Mouse (Mus musculus) embryo, embryonic 10.5 days (tissue): Measurements from ENCODE around the gene Adcy1.

Source experiments
- DNase-seq: peaks from one replicate; pipeline ENCODE4 v3.0.0-alpha.2; 2015; ENCODE audit warnings: low spot score

The Adcy1 gene

DNA sequence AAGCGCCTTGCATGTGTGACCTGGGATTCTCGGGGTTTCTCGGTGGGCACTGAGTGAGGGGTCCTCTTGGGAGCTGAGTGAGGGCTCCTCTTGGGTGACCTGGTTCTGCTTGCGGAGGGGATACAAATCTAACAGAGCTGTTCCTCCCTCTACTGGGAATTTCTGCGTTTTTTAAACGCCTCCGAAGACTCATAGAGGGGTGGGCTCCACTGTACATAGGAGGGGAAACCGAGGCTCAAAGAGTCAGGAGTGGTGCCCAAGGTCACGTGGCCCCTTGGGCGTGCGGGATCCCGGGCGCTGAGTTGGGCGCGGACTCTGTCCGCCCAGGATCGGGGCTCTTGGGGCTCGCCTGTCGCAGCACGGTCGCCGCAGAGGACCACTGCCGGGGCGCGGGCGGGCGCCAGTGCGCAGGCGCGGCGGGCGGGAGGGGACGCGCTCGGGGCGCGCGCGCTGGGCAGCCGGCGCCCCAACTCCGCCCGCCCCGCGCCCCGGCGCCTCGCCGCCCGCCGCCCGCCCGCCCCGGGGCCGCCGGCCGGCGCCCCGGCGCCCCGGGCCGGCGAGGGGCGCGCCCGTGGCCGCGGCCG lies at the start of gene Adcy1:
TSS of gene Adcy1 (plus strand) at position 489 of the 584 bp plus-strand sequence.
- DNase-seq = peak; percentile 61

DNA sequence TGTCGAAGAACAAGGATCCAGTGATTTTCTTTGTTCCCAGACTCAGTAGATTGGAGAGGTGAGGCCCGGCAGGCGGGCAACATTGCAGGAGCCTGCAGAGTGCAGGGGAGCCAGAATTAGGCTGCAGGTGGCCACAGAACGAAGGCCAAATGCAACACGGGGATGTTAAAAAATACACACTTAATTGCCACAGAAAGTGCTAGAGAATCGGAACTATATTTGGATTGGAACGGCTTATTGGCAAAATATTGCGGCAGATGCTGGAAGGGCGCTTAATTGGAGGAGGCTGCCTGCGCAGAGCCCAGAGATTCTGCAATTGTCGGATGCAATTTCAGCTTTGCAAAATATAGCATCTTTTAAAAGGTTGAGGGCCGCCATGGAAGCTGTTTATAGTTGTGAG lies 46.4 kb upstream of the Adcy1 start:
- no peak for DNase-seq

DNA sequence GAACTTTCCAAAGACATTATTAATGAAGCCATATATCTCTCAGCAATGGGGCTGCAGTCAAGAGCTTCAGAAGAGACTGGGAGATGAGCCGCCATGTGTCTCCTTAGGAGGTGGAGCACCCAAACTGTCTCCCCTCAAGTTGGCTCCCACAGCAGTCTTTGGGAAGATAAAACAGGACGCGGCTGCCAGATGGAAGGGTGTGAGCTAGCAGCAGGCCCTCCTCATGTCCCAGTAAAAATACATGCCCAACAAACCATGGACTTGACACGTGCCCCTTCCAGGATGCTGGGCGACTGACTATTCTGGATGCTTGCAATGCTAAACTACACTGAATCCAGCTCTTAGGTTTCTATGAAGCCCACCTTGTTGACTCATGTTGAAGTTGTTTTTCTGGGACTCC lies 45.2 kb upstream of the Adcy1 start:
- no peak for DNase-seq

DNA sequence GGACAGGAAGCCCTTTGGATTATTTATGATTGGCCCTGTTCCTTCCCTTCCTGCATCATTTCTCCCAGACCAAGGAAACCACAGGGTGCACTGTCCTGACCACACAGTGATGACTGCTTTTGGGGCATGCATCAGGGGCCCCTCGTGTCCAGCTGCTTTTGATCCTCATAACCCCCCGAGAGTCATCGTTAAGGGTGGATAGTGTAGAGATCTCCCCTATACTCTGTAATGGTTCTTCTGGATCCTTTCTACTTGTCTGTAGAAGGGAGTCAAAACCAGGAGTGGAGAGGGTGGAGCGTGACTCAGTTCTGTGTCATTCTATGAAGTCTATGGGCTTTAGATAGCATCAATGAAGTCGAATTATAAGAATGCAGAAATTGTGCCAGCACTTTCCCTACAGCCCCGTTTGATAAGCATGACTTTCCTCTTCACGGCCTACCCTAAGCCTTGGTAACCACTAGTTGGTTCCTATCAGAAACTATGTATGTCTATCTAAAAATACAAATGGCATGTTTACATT lies 44.2 kb upstream of the Adcy1 start:
- DNase-seq = no peak

DNA sequence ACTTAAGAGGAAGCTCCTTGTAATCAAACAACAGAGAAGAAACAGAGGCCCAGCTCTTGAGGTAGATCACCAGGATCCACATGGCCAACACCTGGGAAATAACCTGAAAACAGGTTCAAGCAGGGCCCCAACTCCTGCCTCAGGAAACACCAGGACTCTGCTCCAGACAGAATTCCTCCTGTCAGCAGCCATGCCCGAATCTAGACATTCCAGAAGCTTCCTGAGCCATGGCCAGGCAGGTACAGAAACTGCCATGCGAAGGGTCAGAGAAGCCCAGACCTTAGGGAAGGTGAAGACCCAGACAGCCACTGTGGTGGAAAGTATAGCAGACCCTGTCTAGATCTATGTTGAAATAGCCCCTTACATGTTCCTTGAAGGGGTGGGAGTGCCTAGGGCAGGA lies 30.2 kb upstream of the Adcy1 start:
- no peak for DNase-seq

DNA sequence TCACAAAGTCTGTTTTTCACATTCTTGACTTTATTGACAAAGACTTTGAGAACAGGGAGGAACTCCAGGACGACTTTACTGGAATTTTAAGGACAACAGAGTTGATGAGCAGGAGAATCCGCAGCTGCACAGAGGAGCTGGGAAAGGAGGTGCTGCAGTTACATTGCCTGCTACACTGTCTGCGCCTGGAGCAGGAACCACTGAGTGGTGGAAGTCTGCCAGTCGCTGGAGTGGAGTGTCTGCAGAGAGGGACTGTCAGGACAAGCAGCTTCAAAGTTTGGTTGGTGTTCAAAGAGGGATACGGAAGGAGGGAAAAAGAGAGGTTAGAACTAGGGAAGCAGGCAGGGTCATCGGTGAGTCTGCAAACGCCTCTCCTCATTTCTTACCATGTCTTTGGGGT lies 23.6 kb upstream of the Adcy1 start:
- no peak for DNase-seq

DNA sequence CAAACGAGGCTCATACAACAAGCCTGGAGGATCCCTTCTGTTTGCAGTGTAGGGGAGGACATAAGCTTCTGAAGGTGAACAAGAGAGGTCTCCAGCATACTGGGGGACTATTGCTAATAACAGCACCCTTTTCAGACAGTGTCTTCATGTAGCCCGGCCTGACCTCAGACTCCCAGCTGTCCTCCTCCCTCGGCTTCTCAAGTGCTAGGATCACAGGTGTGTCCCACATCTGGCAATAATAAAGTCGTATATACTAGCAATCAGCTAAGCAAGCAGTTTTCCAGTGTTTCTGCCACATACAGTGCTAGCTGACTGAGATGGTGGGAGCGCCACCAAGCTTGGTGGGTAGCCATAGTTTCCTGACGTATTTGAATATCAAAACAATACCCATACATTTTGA lies 22.5 kb upstream of the Adcy1 start:
- no peak for DNase-seq

DNA sequence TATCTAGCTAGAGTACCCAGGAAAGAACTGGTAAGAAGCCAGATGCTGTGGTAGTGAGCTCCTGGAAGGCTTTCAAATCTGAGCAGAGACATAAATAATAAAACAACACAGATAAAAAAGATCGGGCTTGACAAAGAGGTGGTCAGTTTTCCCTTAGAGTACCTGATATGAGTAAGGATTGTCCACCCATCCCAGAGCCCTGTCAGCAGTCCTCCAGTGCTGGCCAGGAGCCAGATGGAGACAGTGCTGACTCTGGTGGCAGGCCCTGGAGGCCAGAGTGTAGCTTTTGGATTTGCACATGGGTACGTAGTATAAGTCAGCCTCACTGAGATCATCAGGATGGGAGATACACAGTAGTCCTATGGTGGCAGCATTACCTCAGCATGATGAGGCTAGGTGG lies 16.1 kb upstream of the Adcy1 start:
- no peak for DNase-seq

DNA sequence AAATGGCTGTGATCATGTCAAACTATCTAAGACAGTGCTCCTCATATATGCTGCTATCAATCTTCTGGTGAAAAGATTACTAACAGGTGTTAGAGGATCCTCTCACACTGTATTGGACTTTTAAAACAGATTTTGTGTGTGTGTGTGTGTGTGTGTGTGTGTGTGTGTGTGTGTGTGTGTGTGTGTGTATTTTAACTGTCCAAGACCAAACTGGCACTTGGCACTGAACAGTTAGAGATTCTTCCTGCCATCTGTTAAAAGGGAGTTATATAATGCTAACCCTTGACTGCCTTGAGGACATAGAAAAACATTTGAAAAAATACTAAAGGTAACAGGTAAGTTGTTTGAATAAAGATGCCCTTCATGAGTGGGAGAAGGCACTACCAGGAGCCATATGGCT lies 15.7 kb upstream of the Adcy1 start:
- no peak for DNase-seq

DNA sequence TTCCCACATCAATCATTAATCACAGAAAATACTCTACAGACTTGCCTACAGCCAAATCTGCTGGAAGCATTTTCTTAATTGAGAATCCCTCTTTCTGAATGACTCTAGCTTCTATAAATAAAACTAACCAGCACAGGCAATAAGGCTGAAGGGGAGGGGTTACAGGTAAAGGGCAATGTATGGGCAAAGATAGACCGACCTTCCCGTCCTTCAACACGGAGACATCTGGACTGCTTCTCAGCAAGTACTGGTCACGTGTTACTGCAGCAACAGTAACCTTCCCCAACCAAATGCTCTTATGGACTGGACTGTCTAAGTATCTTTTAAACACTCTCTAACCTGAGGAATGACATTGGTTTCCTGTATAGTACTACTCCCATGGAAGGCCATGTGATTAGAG lies 9.6 kb upstream of the Adcy1 start:
- DNase-seq = no peak

DNA sequence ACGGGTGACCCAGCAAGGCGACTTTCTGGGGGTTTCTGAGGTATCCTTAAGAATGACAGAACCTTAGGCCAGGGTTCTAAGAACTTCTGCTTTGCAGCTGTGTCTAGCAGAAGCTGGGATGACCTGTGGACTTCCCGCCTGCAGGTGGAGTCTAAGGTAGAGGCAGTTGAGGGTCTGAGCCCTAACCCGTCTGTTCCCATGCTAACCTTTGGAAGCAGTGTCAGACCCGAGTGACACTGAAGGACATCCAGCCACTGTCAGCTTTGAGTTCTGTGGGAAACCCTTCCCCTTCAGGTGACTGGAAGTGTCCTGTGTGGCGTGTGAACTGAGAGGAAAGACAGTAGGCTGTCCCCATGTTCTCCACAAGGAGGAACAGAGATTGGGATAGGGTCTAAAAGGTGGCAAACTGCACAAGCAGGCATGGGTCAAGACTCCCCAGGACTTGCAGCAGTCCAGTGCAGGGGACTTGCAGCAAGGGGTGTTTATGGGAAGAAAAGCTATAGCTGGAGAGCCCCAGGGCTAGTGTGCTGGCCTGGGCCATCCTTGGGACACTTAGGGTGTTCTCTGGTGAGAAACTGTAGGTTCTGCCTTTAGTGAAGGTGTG lies 8.5 kb upstream of the Adcy1 start:
- DNase-seq = no peak

DNA sequence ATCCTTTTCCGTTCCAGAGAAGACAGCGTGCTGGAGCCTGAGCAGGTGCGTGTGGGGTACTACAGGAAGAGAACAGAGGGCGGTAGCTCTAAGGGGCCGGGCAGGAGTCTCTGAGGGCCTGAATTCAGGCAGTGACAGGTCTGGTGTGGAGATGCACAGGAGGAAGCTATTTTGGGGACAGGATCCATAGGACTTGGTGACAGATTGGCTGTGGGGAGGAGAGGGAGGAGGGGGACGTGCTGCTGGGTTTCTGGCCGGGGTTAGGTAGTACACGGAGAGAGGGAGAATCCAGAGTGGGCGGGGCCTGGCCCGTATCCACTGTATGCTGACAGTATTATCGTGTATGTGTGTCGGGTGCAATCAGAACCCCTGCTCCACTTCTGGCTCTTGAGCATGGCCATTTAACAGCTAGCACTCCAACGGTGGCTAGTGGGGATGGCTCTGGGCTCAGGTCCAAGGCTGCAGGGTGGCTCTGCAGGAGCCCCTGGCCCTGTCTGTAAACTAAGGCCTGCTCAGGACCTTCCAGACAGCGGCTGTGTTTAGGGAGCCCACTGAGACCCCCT lies 7.8 kb upstream of the Adcy1 start:
- DNase-seq = no peak

DNA sequence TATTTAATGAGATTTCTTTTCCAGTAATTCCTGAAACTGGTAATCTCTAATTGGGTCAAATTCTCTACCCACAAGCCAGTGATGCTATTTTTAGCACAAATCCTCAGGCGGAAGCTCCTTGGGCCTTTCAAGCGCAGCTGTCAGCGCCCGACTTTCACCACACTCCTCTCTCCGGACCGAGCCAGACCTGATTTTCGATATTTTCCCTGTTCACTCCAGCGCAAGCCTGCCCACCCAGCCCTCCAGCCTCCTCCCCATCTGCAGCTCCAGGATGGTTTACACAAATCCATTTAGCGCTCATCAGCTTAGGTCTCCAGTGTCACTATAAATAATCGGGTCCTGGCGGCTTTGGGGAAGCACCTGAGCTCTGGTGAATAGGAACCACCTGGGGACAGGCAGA lies 7.2 kb upstream of the Adcy1 start:
- DNase-seq = peak; percentile 31

DNA sequence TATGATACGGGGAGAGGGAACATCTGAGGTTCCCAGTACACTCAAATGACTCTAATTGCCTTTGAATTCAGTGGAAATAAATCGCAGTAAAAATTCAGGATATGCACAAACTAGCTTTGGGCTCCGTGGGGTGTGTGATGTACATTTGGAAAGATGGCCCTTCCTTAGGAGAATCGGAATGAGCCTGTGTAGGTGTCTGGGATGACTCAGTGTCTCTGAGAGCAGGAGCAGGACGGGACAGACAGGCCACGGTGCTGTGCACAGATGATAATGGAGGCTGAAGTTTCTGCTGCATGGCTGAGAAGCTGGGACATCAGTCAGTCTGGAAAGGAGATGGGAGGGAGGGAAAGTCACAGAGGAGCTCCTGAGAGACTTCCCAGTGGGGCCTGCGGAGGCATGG lies 5.5 kb upstream of the Adcy1 start:
- no peak for DNase-seq

DNA sequence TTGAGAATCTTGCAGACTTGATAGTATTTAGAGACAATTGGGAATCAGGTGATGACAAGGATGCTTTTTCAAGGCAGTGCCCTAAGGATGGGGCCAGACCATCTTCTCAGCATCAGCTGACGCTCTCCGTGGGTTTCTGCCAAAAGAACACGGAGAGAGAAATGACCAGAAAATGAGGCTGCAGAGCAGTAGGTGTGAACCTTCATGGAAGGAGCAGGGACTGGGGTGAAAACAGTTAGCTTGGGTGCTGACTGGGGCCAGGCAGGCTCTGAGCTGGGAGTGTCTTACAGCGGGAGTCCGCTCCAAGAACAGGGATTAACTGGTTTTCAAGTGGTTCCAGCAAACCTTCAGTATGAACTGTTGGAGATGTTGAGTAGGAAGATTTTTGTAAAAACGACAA lies 1.3 kb upstream of the Adcy1 start:
- no peak for DNase-seq

DNA sequence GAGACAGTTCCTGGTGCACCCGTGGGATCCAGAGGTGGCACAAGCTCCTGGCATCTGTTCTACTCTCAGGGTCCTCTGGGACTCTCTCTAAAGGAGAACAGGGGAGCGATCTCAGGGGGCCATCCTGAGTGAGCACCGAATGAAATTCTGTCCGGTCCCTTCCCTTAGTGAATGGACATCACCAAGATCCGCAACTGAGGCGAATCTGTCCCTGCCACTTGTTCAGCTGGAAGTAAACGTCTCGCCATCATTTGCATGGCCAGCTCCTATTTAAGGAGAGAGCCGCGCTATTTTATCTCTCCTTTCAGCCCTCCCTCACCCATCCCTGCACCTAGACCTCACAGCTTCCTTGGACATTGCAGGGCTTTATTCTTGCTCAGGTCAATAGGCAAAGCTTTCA lies 723 bp upstream of the Adcy1 start:
- DNase-seq = peak; percentile 22

DNA sequence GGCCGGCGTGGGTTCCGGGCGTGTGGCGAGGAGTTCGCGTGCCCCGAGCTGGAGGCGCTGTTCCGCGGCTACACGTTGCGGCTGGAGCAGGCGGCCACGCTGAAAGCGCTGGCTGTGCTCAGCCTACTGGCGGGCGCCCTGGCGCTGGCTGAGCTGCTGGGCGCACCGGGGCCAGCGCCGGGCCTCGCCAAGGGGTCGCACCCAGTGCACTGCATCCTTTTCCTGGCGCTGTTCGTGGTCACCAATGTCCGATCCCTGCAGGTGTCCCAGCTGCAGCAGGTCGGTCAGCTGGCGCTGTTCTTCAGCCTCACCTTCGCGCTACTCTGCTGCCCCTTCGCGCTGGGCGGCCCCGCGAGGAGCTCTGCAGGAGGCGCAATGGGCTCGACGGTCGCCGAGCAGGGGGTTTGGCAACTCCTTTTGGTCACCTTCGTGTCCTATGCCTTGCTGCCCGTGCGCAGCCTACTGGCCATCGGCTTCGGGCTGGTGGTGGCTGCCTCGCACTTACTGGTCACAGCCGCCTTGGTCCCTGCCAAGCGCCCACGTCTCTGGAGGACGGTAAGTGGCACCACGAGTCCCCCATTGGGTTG lies 485 bp downstream of the Adcy1 start:
- DNase-seq = peak; percentile 47

DNA sequence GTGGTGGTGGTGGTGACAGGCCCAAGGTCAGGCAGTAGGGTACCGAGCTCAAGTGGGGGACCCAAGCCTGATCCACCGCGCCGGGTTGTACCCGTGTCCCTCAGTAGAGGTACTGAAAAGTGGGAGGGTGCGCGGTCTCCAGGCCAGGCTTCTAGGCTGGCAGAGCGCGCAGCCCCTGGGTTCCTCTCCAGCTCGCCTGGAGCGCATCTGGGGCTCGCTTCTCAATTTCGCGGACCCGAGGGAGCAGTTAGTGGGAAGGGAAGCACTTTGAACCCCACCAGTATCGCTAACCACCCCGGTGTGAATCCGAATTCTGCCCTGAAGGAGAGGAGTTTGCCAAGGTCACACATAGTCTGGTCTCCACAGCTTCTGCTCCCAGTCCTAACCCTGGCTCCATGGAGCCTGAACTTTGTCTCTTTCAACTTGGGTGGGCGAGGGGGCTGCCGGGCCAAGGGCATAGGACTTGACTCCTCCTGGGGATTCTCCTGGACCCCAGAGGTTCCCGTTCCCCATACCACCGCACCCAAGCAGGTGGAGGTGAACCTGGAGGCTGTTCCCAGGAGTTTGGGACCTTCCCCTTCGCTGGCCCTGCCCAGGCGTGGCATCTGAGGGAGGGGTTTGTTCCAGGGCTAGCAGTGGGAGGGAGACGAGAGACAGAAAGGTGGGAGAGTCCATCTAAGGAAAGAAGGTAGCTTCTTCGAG lies 1.3 kb downstream of the Adcy1 start:
- DNase-seq = peak; percentile 38

DNA sequence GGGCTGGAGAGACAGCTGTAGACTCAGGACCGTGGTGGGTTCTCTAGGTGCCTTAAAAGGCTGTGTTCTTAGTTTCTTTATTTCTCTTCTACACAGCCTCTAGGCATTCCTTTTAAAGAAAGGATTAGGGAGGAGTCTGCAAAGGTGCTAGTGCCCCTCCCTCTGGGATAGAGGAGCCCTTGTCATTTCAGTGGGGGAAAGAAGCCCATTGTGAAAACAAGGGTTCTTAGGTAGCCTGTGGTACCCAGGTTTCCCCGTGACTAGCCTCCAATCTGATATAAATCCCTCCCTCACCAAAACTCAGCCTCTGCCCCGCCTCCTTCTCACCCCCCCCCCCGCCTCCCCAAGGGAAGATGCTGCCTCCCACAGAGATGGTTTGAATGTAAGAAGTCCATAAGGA lies 2.1 kb downstream of the Adcy1 start:
- DNase-seq = no peak

DNA sequence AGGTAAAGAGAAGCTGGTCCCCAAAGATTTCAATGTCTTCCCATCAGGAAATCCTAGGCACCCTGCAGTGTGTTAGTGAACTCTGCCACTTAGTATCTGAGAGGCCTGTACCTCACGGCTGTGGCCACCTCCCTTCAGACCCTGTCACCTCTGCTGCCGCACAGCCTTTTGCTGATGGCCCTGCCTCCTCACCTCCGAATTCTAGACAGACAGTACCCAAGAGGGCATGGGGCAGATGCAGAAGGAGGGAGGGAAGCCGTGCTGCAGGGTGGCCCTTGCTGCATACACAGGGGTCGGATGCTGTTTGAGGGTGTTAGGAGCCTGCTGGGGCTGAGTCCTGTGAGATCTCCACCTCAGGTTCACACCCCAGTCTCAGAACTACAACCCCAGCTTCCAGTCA lies 2.6 kb downstream of the Adcy1 start:
- DNase-seq = no peak

DNA sequence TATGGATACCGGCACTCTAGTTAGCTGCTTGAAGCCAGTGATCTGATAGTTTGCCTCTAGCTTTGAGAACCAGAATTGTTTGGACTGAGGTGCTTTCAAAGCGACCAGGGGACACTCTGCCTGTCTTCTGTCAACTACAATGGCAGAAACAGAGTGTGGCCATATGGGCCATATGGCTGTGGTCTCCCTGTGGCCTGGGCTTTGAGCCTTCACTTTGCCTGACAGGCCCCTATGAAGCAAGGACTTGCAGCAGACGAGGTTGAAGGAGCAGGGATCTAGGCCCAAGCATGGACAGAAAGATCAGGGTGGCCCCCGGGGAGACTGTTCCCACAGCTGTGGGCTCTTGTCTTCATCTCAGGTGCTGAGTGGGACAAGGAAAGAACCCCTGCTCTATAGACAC lies 4.0 kb downstream of the Adcy1 start:
- DNase-seq = no peak

DNA sequence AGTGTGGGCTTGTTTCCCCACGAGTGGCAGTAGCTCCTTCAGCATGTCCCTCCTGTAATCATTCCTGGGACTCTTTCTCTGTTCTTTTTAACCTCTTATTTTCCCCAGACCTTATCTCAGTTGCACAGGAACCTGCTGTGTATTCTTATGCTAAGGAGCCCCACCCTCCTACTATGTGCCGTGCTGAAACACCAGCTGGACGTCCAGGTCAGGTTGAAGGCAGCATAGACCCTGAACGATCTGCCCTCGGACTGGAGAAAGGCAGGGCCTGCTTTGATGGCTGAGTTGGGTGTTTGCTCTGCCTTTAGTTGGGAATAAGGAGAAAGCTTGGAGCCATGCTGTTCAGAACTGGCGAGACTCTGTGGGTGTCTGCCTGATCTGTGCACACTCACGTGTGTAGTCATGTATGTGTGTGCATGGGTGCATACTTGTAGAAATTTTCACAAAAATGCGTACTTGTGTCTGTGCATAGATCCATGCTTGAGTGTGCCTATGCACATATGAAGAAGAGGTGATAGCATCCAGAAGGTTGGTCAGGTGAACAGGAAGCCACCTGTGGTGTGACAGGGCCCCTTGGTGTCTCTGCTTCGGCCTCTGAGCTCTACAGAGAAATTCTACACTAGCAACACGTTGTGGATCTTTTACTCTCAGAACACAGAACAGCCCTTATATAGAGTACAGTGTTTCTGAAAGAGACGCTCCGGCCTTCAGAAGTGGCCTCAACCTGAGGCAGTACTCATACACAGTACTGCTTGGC lies 5.4 kb downstream of the Adcy1 start:
- no peak for DNase-seq
